Mouse (Mus musculus) forebrain, embryonic 16.5 days (tissue): ENCODE measurements around the gene Polr3e. TPM values are rescaled to one million over a fixed set of nuclear protein-coding genes. Genes with fewer than 3 reads are reported as not detected.
A peak's percentile ranks its signal among the peaks of the same experiment; 100 is the strongest.

Experiments used
- ATAC-seq: fragments of 200-750 bp; cut with Nextera tagmentation; 2 replicates; pipeline ENCODE4 v1.8.0; 2017; ENCODE audit warnings: mild to moderate bottlenecking, moderate library complexity
- H3K27ac ChIP-seq: fragments of 300-500 bp; sonication (generic); 2 replicates; pipeline ENCODE4 v1.5.1; 2014; ENCODE audit warnings: low read length, control low read depth
- H3K27me3 ChIP-seq: fragments of 300-500 bp; sonication (generic); replicated peaks from 2 replicates; pipeline ENCODE4 v1.6.1; 2014; ENCODE audit warnings: low read length; ENCODE audit not compliant: control insufficient read depth, insufficient read depth
- H3K36me3 ChIP-seq: fragments of 300-500 bp; sonication (generic); 2 replicates; pipeline ENCODE4 v1.6.1; 2014; ENCODE audit not compliant: control insufficient read depth, insufficient read depth
- H3K4me1 ChIP-seq: fragments of 300-500 bp; sonication (generic); replicated peaks from 2 replicates; pipeline ENCODE4 v1.6.1; 2014; ENCODE audit warnings: low read length; ENCODE audit not compliant: control insufficient read depth, insufficient read depth
- H3K4me2 ChIP-seq: fragments of 300-500 bp; sonication (generic); 2 replicates; pipeline ENCODE4 v1.6.1; 2014; ENCODE audit warnings: mild to moderate bottlenecking, low read length, control low read depth
- H3K4me3 ChIP-seq: fragments of 300-500 bp; sonication (generic); replicated peaks from 2 replicates; pipeline ENCODE4 v1.5.1; 2014; ENCODE audit warnings: mild to moderate bottlenecking, low read length, control low read depth
- H3K9ac ChIP-seq: fragments of 300-500 bp; sonication (generic); replicated peaks from 2 replicates; pipeline ENCODE4 v1.6.1; 2014; ENCODE audit warnings: low read depth, low read length, control low read depth
- H3K9me3 ChIP-seq: fragments of 300-500 bp; sonication (generic); 2 replicates; pipeline ENCODE4 v1.6.1; 2016; ENCODE audit warnings: low read length; ENCODE audit not compliant: control insufficient read depth
- WGBS: fragments of 180-500 bp; shearing (Covaris S2); extraction: QIAGEN DNeasy Blood & Tissue Kit; methylation state at CpG from one replicate; pipeline ENCODE4 v1.1.7; 2014; 5-methylcytosine and 5-hydroxymethylcytosine counted together
- polyA plus RNA-seq: library from polyadenylated mRNA; unstranded; fragments of >200 nt; fragmentation: Nextera tagmentation; extraction: Ambion mirVana; gene quantifications from 2 replicates; pipeline ENCODE4 v1.2.1, GENCODE M21; 2015

The Polr3e gene
- polyA plus RNA-seq: 32.6 and 34.5 TPM in 2 replicates

DNA sequence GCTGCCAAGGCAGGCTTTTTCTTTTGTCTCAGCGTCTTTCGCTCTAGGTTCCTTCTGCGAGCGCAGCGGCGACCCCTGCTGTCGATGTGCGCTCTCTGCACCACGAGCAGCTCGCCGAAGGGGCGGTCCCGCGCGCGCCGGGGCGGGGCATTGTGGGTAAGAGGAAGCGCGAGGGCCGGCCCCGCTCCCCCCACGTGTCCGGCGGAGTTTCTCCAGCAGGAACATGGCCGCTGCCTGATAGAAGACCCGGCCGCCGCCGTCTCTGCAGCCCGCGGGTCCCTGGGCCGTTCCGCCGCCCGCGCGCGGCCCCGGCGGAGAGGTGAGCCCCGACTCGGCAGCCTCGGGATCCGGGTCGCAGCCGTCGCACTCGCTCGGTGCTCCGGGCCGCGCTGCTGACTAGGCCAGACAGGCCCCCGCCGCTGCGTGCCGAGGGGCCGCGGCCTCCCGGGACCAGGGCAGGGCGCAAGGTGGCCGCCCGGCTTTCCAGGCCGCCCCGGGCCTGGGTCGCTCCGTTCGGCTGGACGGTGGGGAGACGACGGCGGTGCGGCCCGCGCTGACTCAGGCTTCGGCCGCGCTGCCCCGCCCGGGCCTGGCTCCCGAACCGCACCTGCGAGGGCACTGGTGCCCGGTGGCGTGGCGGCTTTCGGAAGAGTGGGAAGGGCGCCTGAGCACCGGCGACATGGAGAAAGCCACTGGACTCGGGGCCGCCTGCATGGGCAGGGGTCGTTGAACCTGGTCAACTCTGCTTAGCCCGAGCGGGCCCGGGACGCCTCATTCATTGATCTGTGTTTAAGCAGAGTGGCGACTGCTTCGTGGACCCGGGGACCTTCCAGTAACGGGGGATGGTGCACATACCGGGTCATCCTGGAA lies at the start of gene Polr3e:
Polr3e (plus strand) TSS at position 153 of the 870 bp plus-strand sequence.
- no peaks in the 10 kb centered on the region for H3K27me3 ChIP-seq
- WGBS: under 1% methylated on average over 94 of the region's 102 CpGs
- H3K36me3 ChIP-seq: no peaks in the 10 kb centered on the region
- H3K27ac ChIP-seq: peak within 1 kb of the TSS; percentile 74
- H3K4me3 ChIP-seq: peak within 1 kb of the TSS; percentile 91
- peak; percentile 95 for ATAC-seq
- H3K4me2 ChIP-seq: peak within 1 kb of the TSS; percentile 82
- H3K9me3 ChIP-seq: no peaks in the 10 kb centered on the region
- H3K9ac ChIP-seq: peak within 1 kb of the TSS; percentile 85
- peaks cover 9% of the 10 kb centered on the region for H3K4me1 ChIP-seq

GRCm38 (mm10) chr7:120869883-120870282 lies 47.7 kb upstream of the Polr3e start:
- Histone ChIP-seq H3K27ac (no peak overlapping the region; the same call in 1 of the 2 replicates), H3K9ac (no peak overlapping the region), H3K4me1 (peaks cover 5% of the 10 kb centered on the region), H3K27me3 (no peaks in the 10 kb centered on the region), H3K36me3 (no peaks in the 10 kb centered on the region), H3K4me3 (no peak overlapping the region), H3K4me2 (no peak overlapping the region), H3K9me3 (no peaks in the 10 kb centered on the region)
- no peak for ATAC-seq
- 65% methylated on average over 5 of the region's 5 CpGs for WGBS

DNA sequence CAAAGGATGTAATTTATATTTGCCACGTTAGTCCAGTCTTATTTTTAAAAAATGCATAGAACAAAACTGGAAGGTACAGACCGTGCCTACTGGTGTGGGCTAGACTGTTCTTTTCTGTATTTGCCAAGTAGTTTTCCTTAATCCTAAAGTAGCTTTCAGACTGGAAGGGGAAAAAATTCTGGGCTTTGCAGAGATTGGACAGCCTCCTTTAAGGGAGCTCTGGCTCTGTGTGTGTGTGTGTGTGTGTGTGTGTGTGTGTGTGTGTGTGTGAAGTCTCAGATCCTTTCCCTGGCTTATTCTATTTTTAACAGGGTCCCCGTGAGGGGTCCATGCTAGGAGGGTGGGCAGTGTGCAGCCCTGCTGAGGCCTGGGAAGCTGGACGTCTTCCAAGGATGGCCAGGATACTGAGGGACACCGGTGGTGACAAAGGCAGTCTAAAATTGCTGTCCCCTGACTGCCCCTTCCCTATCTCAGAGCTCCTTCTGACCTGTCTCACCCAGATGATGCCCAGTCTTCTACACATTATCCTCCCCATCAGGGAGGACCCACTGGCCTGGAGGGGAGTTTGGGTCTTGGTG lies 47.0 kb upstream of the Polr3e start:
- Histone ChIP-seq H3K9me3 (no peaks in the 10 kb centered on the region), H3K4me2 (no peak overlapping the region), H3K4me3 (no peak overlapping the region), H3K4me1 (no peaks in the 10 kb centered on the region), H3K27ac (no peak overlapping the region), H3K9ac (no peak overlapping the region), H3K36me3 (no peaks in the 10 kb centered on the region), H3K27me3 (no peaks in the 10 kb centered on the region)
- ATAC-seq: no peak
- 64% methylated on average over 5 of the region's 5 CpGs for WGBS

DNA sequence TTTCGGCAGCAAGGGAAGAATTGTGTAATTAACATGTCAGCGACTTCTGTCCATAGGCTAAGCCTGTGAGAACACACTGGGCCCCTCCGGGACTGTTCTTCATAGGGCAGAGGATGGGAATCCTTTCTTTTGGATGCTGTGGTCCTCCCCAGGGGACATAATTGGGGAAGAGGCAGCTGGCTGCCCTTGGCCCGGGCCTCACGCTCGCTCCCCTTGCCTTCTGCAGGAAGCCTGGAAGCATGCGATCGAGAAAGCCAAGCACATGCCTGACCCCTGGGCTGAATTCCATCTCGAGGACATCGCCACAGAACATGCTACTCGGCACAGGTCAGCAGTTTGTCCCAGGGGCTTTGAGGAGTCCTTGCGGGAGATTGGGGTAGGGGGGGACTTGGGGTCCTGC lies 44.5 kb upstream of the Polr3e start:
- Histone ChIP-seq H3K27ac (no peak overlapping the region), H3K4me2 (no peak overlapping the region), H3K9me3 (no peaks in the 10 kb centered on the region), H3K27me3 (no peaks in the 10 kb centered on the region), H3K36me3 (no peaks in the 10 kb centered on the region), H3K4me1 (no peaks in the 10 kb centered on the region), H3K9ac (no peak overlapping the region), H3K4me3 (no peak overlapping the region)
- 86% methylated on average over 12 of the region's 12 CpGs for WGBS
- no peak for ATAC-seq

DNA sequence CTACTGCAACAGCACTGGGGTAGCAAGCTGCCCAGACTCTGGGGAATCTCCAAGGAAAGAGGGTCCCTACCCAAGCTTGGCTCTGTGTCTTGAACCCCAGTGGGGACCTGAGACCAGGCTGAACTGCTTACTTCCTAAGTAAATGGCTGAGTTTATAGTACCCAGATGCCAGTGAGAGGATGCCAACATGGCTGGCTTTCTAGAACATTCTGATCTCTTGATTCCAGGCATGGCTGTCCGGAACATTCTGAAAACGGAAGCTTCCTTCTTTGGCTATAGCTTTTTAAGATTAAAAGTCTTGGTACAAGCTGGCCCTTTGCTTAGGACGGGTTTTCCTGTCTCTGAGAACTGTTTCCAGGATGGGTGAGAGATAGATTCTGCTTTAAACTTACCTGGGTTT lies 43.5 kb upstream of the Polr3e start:
- ATAC-seq: no peak
- H3K4me1 ChIP-seq: no peaks in the 10 kb centered on the region
- H3K9ac ChIP-seq: no peak overlapping the region
- H3K4me3 ChIP-seq: no peak overlapping the region
- no peaks in the 10 kb centered on the region for H3K27me3 ChIP-seq
- WGBS: 90% methylated on average over 3 of the region's 3 CpGs
- H3K4me2 ChIP-seq: no peak overlapping the region
- no peaks in the 10 kb centered on the region for H3K36me3 ChIP-seq
- no peak overlapping the region for H3K27ac ChIP-seq
- no peaks in the 10 kb centered on the region for H3K9me3 ChIP-seq

GRCm38 (mm10) chr7:120874764-120875539 lies 42.6 kb upstream of the Polr3e start:
- 74% methylated on average over 7 of the region's 7 CpGs for WGBS
- ATAC-seq: no peak
- no peak overlapping the region for H3K4me3 ChIP-seq

DNA sequence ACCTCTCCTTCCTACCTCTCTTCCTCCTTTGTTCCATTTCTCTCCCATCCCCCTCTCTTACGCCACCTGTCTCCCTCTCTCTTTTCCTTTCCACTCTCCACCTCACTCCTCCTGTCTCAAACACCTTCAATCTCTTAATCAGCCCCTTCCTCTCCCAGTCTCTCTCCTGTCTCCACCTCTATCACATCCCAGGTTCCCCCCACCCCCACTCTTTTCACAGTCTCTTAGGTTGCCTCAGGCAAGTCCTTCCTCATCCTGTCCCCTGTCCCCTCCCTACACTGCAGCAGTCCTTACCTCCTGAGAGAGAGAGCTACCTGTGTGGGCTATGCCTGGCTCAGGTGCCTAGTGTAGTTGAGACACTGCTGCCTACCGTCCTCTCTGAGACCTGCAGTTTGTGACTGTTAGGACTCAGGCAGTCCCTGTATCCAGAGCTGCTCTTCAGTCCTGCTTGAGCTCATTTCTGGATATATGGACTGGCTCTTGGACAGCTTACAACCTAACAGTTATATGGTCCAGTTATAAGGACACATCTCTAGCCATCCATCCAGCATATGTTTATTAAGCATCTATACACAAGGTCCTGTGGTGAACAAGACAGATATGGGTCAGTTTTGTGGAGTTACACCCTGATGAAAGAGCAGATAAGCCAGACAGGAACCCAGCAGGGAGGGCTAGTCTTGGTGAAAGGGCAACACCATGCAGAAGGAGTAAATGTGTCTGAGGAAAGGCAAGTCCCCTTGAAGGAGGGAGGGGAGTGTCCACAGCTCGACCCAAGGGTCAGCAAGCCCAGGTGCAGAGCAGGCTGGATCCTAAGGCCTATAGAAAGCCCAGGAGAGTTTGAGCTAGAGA lies 41.8 kb upstream of the Polr3e start:
- ATAC-seq: no peak

More at GRCm38 (mm10) chr7:120874764-120875539, 42.6 kb upstream of the Polr3e start:
- Histone ChIP-seq H3K4me1 (no peaks in the 10 kb centered on the region), H3K4me2 (no peak overlapping the region), H3K27me3 (no peaks in the 10 kb centered on the region), H3K36me3 (no peaks in the 10 kb centered on the region), H3K27ac (no peak overlapping the region), H3K9ac (no peak overlapping the region), H3K9me3 (no peaks in the 10 kb centered on the region)

GRCm38 (mm10) chr7:120878271-120878670 lies 39.3 kb upstream of the Polr3e start:
- H3K9ac ChIP-seq: no peak overlapping the region
- no peak overlapping the region for H3K27ac ChIP-seq
- no peaks in the 10 kb centered on the region for H3K9me3 ChIP-seq
- H3K4me3 ChIP-seq: no peak overlapping the region
- H3K4me1 ChIP-seq: no peaks in the 10 kb centered on the region
- ATAC-seq: no peak
- no peaks in the 10 kb centered on the region; the same call in 1 of the 2 replicates for H3K36me3 ChIP-seq
- H3K27me3 ChIP-seq: no peaks in the 10 kb centered on the region
- WGBS: 68% methylated on average over 6 of the region's 6 CpGs
- no peak overlapping the region for H3K4me2 ChIP-seq

More for the DNA sequence above, 41.8 kb upstream of the Polr3e start:
- no peak overlapping the region for H3K9ac ChIP-seq
- no peaks in the 10 kb centered on the region for H3K9me3 ChIP-seq
- H3K4me3 ChIP-seq: no peak overlapping the region
- H3K36me3 ChIP-seq: no peaks in the 10 kb centered on the region; the same call in 1 of the 2 replicates
- H3K4me2 ChIP-seq: no peak overlapping the region
- no peak overlapping the region for H3K27ac ChIP-seq
- no peaks in the 10 kb centered on the region for H3K27me3 ChIP-seq
- H3K4me1 ChIP-seq: no peaks in the 10 kb centered on the region
- 68% methylated on average over 3 of the region's 3 CpGs for WGBS
